Mouse (Mus musculus) megakaryocyte-erythroid progenitor cell, adult 5-6 weeks (primary cell): ENCODE measurements around the gene Acr. TPM values are rescaled to one million over a fixed set of nuclear protein-coding genes. Genes with fewer than 3 reads are reported as not detected.

Source experiments
- ATAC-seq: replicated peaks from 2 replicates; pipeline ENCODE4 v1.8.0; 2016; ENCODE audit warnings: mild to moderate bottlenecking, inconsistent platforms; ENCODE audit not compliant: severe bottlenecking, poor library complexity, low FRiP score, low TSS enrichment
- total RNA-seq, 2 experiments: library from RNA; stranded (forward) in 1 of 2; stranded (reverse) in 1 of 2; fragments of 200-1000, 215-1000 nt in 1 of 2; fragments of >200 nt in 1 of 2; fragmentation: Nextera tagmentation in 1 of 2; gene quantifications; 2 replicates each; pipeline ENCODE4 v1.2.3; 2014 to 2017

The Acr gene
- total RNA-seq, 2 experiments from 2014 or later: 1.3 TPM; not detected in 1

DNA sequence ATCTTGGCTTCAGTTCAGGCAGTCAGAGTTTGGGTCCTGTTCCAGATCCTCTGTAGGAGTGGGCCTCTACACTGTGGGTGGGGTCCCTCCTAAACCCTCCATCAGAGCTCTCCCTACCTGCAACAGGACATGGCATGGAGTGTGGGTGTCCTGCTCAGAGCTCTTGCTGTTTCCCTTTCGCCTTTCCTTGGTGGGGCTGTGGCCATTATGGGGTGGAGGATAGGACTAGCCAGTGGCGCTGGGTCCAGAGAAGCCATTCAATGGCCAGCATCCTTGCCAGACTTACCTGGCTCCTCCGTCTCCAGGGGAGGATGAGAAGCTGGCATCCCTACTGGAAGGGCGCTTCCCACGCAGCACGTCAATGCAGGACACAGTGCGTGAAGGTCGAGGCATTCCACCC, 20.8 kb upstream of the Acr start:
- no peak for ATAC-seq

DNA sequence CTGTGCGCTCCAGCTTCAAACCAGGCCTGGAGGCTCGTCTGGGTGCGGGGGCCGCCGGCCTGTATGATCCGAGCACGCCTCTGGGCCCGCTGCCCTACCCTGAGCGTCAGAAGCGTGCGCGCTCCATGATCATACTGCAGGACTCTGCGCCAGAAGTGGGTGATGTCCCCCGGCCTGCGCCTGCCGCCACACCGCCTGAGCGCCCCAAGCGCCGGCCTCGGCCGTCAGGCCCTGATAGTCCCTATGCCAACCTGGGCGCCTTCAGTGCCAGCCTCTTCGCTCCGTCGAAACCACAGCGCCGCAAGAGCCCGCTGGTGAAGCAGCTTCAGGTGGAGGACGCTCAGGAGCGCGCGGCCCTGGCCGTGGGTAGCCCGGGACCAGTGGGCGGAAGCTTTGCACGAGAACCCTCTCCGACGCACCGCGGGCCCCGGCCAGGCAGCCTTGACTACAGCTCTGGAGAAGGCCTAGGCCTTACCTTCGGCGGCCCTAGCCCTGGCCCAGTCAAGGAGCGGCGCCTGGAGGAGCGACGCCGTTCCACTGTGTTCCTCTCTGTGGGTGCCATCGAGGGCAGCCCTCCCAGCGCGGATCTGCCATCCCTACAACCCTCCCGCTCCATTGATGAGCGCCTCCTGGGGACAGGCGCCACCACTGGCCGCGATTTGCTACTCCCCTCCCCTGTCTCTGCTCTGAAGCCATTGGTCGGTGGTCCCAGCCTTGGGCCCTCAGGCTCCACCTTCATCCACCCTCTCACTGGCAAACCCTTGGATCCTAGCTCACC, 20.1 kb upstream of the Acr start:
- no peak for ATAC-seq

DNA sequence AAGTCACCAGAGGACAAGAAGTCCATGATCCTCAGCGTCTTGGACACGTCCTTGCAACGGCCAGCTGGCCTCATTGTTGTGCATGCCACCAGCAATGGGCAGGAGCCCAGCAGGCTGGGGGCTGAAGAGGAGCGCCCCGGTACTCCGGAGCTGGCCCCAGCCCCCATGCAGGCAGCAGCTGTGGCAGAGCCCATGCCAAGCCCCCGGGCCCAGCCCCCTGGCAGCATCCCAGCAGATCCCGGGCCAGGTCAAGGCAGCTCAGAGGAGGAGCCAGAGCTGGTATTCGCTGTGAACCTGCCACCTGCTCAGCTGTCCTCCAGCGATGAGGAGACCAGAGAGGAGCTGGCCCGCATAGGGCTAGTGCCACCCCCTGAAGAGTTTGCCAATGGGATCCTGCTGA, 19.3 kb upstream of the Acr start:
- ATAC-seq: no peak

DNA sequence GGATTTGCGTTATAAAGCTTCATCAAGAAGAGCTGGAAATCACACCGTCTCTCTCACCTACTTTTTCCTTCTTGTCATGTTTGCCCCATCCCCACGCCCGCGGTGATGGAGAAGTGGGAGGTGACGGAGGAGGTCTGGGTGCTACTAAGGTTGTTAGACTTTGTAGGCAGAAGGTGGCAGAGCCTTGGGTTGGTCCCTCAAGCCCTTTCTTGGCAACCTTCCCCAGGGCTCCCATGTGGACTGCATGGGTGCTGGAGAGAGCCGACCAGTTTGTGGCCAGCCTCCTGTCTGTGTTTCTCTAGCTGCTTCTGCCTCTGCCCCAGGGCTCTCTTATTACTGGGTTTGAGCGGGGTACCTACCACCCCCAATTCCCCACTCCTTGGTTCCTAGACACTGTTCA, 17.6 kb upstream of the Acr start:
- no peak for ATAC-seq

DNA sequence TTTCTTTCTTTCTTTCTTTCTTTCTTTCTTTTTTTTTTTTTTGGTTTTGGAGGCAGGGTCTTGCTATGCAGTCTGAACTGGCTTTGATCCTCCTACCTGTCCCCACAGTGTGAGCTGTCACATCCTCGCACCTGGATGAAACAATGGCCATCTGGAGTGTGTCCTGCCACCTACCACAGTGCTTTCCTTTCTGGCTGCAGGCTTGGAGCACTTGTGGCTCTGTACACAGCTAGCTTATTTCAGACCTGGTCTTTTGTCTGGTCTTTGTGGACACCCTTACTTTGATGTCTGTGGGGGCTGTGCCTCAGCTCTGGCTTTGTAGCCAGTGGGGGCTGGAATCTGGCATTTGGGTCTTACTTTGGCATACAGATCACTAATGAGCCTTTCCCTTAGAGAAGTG, 16.4 kb upstream of the Acr start:
- no peak for ATAC-seq

DNA sequence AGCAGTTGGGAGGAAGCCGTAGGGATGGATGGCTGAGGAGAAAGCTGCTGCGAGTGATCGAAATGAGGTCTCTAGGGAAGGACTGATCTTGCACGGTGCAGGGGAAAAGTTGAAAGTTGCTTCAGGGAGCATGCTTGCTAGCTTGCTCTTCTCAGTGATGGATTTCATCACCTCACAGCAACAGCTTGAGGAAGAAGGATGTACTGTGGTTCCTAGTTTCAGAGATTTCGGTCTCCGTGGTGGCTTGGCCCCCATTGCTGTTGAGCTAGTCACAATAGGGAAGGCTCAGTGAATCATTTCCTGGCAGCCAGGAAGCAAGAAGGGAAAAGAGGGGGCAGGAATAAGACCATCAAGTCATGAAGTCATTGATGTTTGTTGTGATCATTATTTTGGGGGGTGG, 12.5 kb upstream of the Acr start:
- ATAC-seq: no peak

DNA sequence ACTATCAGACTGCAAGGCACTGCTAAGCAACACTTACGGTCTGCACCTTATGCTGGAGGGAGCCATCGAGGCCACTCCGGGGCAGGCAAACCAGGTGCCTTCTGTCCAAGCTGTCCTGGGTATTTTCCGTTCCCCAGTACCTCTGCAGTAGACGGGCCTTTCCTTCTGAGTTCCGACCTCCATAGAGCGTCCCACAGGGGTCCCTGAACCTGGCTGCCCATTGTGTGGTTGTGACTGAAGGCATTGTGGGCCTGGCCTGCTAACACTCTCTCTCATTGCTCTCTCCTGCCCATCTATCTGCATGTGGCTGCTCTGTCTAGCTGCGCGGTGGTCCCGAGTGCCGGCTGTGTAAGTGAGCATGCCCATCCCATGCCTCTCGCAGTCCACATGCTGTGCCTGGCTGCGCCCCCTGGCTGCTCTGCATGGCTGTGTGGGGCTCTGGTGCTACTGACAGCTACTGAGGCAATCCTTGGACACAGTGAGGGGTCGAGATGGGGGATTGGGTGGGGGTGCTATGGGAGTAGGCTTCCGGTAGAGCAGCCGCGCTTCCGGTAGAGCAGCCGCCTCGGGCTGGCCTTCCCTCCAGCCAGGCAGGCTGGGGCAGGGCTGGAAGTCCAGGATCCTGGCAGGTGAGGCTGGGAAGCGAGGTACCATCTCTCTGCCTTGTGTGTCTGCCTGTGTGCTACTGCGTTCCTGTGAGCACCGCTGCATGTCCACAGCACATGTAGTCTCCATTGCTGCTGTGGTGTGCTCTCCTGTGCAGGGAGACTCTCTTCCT, 11.5 kb upstream of the Acr start:
- no peak for ATAC-seq

DNA sequence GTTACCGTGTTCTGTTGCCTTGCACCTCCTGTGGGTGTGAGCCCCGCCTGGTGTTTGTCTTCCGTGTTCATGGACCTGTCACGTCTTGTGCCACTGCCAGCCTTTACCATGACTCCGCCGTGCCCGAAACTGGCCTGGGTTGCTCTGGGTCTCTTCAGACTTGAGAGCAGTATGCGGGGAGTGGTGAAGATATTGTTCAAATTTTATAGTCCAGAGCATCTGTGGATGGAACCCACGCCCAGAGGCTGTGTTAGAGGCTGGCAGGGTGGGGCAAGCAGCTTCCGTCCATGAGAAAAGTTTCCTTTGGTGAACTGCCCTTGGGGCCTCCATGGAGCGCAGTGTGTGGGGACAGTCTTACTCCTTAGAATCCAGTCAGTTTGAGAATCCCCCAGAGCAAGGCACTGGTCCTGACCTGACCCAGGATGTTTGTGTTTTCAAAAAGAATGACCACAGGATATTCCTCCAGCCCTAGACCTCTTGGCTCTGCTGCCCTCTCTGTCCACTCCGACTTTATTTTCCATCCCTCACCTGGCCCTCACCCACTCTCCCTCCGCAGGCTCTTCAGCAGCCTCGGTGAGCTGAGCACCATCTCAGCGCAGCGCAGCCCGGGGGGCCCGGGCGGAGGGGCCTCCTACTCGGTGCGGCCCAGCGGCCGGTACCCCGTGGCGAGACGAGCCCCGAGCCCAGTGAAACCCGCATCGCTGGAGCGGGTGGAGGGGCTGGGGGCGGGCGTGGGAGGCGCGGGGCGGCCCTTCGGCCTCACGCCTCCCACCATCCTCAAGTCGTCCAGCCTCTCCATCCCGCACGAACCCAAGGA, 10.7 kb upstream of the Acr start:
- ATAC-seq: no peak

DNA sequence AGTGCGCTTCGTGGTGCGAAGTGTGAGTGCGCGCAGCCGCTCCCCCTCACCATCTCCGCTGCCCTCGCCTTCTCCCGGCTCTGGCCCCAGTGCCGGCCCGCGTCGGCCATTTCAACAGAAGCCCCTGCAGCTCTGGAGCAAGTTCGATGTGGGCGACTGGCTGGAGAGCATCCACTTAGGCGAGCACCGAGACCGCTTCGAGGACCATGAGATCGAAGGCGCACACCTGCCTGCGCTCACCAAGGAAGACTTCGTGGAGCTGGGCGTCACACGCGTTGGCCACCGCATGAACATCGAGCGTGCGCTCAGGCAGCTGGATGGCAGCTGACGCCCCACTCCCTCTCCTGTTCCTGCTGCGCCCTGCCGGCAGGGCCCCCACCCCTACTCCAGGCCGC, 10.1 kb upstream of the Acr start:
- no peak for ATAC-seq

DNA sequence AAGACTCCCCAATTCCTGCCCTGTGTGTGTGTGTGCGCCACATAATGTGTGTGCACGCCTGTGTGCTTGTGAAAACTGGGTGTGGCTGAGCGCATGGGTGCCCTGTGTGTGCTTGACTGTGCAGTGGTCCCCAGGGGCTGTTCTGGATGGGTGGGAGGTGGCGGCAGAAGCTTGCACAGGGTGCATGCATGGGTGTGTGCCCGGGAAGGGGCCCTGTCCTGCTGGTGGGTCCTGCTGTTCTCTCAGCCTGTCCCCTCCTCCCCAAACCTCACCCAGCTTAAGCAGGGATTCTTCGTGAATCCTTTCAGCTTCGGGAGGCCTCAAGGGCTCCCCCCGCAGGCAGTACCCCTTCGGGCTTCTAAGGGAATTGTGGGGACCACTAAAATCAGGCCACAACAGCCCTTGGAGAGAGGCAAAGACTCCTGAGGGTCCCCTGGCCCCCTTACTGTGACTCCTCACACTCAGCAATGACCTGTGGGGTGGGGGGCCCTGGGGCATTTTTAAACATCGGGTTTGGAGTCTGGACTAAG, 8.9 kb upstream of the Acr start:
- ATAC-seq: no peak

DNA sequence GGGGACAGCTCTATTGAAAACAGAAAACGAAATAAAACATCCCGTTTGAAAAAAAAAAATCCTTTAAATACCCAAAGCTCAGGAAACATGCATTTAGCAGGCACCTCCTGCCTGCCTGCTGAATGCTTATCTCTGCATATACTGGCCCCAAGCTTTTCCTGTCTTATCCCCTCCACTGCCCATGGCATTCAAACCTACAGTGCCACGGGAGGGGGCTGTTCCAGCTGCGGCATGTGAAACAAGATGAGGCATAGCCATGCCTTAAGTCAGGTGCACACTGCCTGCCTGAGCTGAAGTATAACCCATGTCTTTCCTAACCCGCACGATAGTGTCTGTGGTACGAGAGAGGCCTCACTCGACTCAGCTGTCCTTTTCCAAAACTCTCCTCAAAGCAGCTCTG, 4.0 kb downstream of the Acr start:
- ATAC-seq: peak; percentile 43; the same call in 1 of the 2 replicates

DNA sequence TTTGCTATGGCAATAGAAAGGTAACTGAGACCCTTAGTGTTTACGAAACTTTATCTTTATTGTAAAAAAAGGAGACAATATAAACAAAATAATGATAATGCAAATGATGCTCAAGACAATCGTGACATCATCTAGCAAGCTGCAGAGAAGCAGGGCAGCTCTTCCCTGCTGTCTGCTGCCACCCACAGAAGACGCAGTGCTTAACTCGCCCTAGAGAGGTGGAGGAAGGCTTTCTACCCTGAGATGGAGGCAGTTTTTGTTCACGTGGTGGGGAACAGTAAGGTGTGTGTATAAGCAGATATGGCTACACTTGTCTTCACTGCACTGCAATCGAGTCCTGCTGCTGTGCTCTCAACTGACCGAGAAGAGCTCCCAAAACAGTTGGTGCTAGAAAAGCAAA, 14.4 kb downstream of the Acr start:
- ATAC-seq: no peak

DNA sequence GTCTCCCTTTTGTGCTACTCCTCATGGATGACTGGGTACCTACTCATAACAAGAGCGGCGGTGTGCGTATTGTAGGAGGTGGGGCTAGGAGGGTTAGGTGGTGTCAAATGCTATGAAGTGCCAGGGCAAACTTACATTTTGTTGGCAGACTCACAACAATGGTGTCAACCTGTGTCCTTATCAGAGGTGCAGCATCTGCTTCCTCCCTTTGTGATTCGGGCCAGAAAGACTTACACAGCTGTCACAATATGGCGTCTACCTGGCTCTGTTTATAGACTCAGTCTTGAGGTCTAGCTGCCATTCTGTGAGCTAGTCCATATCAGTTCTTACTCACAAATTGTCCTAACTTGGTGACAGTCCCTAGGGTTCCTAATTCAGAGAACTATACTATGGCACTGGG, 17.0 kb downstream of the Acr start:
- peak; percentile 59 for ATAC-seq

DNA sequence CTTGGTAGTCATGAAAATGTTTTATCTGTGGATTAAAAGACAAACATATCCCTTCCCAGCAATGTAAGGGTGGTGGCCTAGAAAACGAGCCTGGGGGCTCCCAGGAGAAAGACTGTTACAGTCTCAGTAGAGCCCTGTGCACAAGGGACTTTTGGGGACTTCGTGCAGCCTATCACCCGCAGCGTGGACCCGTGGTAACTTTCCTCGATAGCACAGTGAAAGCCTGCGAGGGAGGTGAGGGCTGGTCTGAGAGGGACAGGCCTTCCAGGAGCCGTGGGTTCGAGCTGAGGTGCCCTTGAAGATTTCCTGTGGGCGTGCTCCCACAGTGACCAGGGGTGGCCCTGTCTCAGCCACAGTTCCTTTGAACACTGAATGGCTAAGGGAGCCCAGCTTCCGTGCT, 17.5 kb downstream of the Acr start:
- ATAC-seq: no peak

DNA sequence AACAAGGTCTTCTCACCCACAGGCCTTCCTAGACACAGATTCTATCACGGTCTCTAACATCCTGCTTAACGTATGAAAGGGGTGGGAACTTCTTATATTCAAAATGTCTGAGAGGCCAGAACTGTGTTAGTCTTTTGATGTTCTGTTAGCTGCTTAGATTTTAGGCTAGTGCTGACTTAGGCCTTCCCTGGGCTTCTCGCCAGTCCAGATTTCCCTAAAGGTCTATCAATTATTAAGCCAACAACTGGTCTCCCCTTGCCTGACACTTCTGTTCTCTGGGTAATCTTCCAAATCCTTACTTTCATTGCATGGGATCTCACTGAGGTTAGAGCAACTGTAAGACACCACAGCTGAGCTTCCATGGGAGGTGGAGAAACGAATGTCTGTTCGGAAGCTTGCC, 21.0 kb downstream of the Acr start:
- ATAC-seq: no peak

DNA sequence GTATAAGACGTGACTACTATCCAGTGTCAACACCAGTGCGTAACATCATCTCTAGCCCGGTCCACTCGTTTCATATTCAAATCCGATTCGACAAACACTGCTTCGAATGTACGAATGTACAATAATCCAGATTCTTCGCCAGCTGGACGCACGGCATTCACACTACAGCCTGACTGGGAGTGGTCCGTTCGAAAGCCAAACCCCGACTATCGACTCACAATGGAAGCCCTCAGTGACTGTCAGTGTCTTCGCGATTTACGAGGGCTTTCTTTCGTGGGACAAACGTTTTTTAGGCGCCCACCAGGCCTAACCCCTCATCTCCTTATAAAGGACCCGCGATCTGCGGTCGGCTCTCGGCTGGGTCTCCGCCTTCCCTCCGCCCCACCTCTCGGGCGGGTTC, 23.2 kb downstream of the Acr start:
- peak; percentile 11; the same call in 1 of the 2 replicates for ATAC-seq

DNA sequence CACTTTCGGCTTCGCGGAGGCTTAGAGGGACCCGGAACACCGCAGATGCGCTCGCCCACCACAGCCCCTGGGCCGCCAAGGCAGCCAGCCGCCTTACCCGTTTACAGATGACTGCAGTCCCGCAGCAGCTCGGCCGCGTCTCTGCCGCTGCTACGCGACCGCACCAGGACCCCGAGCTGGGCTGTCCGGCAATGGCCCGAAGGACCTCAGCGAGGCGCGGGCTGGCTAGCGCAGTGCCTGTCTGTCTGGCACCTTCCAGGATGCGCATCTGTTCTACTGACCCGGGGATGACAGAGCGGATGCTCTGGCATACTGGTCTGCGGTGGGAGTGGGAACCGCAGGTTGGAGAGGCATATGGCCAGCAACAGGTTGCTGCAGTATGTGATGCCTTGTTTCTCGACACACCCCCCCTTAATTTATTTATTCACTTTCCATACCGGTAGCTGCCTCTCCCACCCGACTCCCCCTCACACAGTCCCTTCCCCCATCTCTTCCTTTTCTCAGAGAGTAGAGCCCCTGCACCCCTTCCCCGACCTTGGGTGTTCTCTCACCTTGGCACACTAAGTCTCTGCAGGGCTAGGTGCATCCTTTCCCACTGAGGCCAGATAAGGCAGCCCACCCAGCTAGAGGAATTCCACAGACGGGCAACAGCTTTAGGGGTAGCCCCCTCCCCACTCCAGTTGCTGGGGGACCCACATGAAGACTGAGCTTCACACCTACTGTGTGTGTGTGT, 23.8 kb downstream of the Acr start, which contains the start of gene Rabl2:
Rabl2 (minus strand) TSS at position 201 of the 733 bp plus-strand sequence.
- ATAC-seq: peak; percentile 94

DNA sequence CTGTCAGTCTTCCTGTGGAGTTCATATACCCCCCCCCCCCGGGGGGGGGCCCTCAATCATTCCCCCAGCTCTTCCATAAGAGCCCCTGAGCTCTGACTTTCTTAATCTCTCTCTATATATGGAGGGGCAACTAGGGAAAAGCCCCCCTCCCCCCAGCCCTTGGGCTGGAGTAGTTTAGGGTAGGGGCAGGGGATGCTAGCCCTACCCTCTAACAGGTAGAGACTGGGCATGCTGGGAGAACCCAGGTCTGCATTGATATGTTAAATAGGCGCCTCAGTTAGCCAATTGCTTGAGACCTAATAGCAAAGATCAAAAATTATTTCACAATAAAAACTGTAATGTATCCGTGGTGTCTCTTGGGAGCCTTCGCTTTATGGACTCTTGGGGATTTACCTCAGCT, 24.4 kb downstream of the Acr start:
- ATAC-seq: no peak

DNA sequence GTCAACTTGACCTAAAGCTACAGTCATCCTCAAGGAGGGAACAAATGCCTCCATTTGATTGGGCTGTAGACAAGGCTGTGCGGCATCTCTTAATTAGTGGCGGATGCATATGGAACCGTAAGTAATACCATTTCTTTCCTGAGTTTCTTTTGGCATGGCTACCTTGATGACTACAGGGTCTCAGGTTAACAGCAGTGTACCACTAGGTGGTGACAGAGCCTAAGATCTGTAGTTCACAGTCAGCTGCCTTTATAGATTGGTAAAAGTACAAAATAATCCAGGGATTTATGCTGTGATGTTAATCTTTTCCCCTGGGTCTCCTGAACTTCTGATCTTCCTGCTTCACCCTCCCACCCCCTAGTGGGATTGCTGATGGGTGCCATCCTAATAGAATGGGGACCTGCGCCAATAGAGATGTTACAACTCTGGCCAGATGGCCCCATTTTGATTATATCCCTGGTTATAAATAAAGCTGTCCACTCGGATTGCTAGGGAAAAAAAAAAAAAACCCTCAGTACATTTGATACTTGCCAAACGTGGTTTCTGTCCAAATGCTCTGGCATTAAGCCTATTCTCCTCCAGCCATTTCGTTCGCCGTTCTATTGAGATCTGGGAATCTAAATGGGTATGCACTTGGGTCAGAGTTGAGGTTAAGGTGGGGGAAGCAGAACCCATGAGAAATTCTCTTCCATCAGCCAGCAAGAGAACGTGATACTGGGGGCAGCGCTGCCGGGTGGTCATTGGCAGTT, 37.9 kb downstream of the Acr start:
- ATAC-seq: no peak
